Mouse (Mus musculus): ENCODE results near the gene Vmn1r172.
"Not testable (repeated sequence)": the region's sequence is repeated elsewhere in the genome, so short reads cannot be mapped to it uniquely, and the experiment has no call there.

Gene Vmn1r172

DNA sequence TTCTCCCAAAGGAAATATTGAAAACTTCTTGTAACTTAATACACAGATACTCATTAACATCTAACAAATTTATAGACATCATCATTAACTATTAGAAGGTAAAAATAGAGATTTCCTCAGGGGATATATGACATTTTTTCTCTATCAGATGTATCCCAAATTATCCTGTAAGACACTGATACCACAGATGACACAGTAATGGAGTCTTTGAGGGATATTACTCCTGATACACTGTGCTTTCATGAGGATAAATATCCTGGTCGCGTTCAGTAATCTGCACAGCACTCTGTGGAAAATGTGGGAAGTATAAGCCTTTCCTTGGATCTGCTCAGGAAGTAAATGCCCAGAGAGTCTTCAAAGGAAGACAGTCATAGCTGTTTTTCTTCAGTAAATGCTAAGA lies at the start of gene Vmn1r172:
Vmn1r172 (plus strand) TSS at position 301 of the 400 bp plus-strand sequence.
- DNase-seq = no peak

DNA sequence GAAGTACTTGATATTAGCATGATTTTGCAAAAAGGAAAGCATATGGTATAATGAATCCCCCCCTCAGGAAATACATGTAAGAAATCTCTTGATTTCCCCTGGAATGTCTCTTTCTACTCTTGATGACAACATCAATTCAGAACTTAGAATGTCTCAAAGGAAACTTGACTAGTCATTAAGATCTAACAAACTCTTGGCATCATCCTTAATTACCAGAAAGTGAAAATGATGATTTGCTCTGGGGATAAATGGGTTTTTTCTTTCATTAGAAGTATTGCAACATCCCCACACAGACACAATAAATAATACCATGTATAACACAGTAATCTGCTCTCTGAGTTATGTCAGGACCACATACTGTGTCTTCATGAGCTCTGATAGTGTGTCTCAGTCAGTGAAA lies 27.7 kb upstream of the Vmn1r172 start, which contains the start of gene Vmn1r171:
Vmn1r171 (plus strand) TSS at position 301 of the 400 bp plus-strand sequence.
- DNase-seq = no peak

DNA sequence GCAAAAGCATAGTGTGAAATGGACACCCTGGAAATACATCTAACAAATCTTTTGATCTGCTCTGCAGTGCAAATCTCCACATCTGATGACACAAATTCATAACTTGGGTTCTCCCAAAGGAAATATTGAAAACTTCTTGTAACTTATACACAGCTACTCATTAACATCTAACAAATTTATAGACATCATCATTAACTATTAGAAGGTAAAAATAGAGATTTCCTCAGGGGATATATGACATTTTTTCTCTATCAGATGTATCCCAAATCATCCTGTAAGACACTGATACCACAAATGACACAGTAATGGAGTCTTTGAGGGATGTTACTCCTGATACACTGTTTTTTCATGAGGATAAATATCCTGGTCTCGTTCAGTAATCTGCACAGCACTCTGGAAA lies 42.3 kb downstream of the Vmn1r172 start, which contains the start of gene Vmn1r173:
Vmn1r173 (plus strand) TSS at position 301 of the 400 bp plus-strand sequence.
- not testable (repeated sequence) for DNase-seq
